Mouse (Mus musculus) lung, postnatal 0 days (tissue): ENCODE results near the gene 1500009L16Rik. TPM values are rescaled to one million over a fixed set of nuclear protein-coding genes. Genes with fewer than 3 reads are reported as not detected.
A peak's percentile ranks its signal among the peaks of the same experiment; 100 is the strongest.

Experiments used
- ATAC-seq: fragments of 200-750 bp; cut with Nextera tagmentation; 2 replicates; pipeline ENCODE4 v1.8.0; 2017; ENCODE audit warnings: moderate library complexity
- DNase-seq: peaks from one replicate; pipeline ENCODE4 v3.0.0-alpha.2; 2016; ENCODE audit warnings: low spot score
- H3K27ac ChIP-seq: fragments of 300-500 bp; sonication (generic); 2 replicates; pipeline ENCODE4 v1.5.1; 2014; ENCODE audit warnings: antibody characterized with exemption, mild to moderate bottlenecking, low read length, mixed read lengths
- H3K27me3 ChIP-seq: fragments of 300-500 bp; sonication (generic); replicated peaks from 2 replicates; pipeline ENCODE4 v1.6.1; 2014; ENCODE audit warnings: low read length, mixed read lengths; ENCODE audit not compliant: insufficient read depth
- H3K36me3 ChIP-seq: fragments of 300-500 bp; sonication (generic); 2 replicates; pipeline ENCODE4 v1.6.1; 2014; ENCODE audit warnings: low read length, mixed read lengths; ENCODE audit not compliant: insufficient read depth
- H3K4me1 ChIP-seq: fragments of 300-500 bp; sonication (generic); 2 replicates; pipeline ENCODE4 v1.6.1; 2014; ENCODE audit warnings: antibody characterized with exemption, low read depth, low read length, mixed read lengths; ENCODE audit not compliant: insufficient read depth
- H3K4me2 ChIP-seq: fragments of 300-500 bp; sonication (generic); replicated peaks from 2 replicates; pipeline ENCODE4 v1.6.1; 2014; ENCODE audit warnings: low read depth, mild to moderate bottlenecking, low read length, moderate library complexity, mixed read lengths
- H3K4me3 ChIP-seq: fragments of 300-500 bp; sonication (generic); 2 replicates; pipeline ENCODE4 v1.5.1; 2014; ENCODE audit warnings: low read depth, low read length
- H3K9ac ChIP-seq: fragments of 300-500 bp; sonication (generic); replicated peaks from 2 replicates; pipeline ENCODE4 v1.6.1; 2014; ENCODE audit warnings: low read depth, mild to moderate bottlenecking
- H3K9me3 ChIP-seq: fragments of 300-500 bp; sonication (generic); 2 replicates; pipeline ENCODE4 v1.6.1; 2016; ENCODE audit warnings: low read length, mixed read lengths
- CTCF ChIP-seq: IDR thresholded peaks from 2 replicates; pipeline ENCODE4 v1.5.1; 2016; ENCODE audit warnings: antibody characterized with exemption, mild to moderate bottlenecking
- EP300 ChIP-seq: IDR thresholded peaks from 2 replicates; pipeline ENCODE4 v1.6.1; 2016; ENCODE audit warnings: antibody characterized with exemption, mild to moderate bottlenecking, control low read depth
- WGBS: fragments of 180-500 bp; shearing (Covaris S2); extraction: QIAGEN DNeasy Blood & Tissue Kit; methylation state at CpG from one replicate; pipeline ENCODE4 v1.1.7; 2014; 5-methylcytosine and 5-hydroxymethylcytosine counted together
- polyA plus RNA-seq: library from polyadenylated mRNA; unstranded; fragments of >200 nt; fragmentation: Nextera tagmentation; extraction: Ambion mirVana; gene quantifications from 2 replicates; pipeline ENCODE4 v1.2.1, GENCODE M21; 2015

1500009L16Rik gene
- polyA plus RNA-seq, 1 experiment from 2014 or later = 21.5 TPM

- ATAC-seq (no peak), DNase-seq (no peak)
- Histone ChIP-seq H3K36me3 (no peaks in the 10 kb centered on the region), H3K4me1 (0 out of 2 replicates have a peak, but pooled peaks cover 4% of the 10 kb centered on the region), H3K4me2 (no peak overlapping the region), H3K9ac (no peak overlapping the region), H3K9me3 (no peaks in the 10 kb centered on the region), H3K4me3 (no peak overlapping the region), H3K27ac (no peak overlapping the region), H3K27me3 (no peaks in the 10 kb centered on the region)
- no peak for TF ChIP-seq CTCF
- TF ChIP-seq EP300 = no peak
- 76% methylated on average over 5 of the region's 5 CpGs for WGBS
Observed at GRCm38 (mm10) chr10:83727846-83728245, 5.2 kb downstream of the 1500009L16Rik start.

DNA sequence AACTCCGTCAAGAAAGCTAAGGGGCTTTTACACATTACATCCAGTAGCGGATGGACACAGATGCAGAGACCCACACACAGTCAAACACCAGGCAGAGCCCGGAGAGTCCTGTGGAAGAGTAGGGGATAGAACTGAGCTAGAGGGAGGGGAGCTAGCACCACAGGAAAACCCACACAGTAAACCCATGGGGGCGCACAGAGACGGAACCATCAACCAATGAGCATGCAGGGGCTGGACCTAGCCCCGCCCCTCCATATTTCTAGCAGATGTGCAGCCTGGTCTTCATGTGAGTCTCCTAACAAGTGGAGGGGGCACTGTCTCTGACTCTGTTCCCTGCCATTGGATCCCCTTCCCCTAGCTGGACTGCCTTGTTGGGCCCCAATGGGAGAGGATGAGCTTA lies 5.9 kb downstream of the 1500009L16Rik start:
- Histone ChIP-seq H3K4me2 (no peak overlapping the region), H3K9ac (no peak overlapping the region), H3K27ac (no peak overlapping the region), H3K36me3 (no peaks in the 10 kb centered on the region), H3K4me3 (no peak overlapping the region), H3K27me3 (no peaks in the 10 kb centered on the region), H3K4me1 (no peaks in the 10 kb centered on the region), H3K9me3 (no peaks in the 10 kb centered on the region)
- ATAC-seq (no peak), DNase-seq (no peak)
- 64% methylated on average over 6 of the region's 6 CpGs for WGBS
- TF ChIP-seq CTCF = no peak

- H3K27ac ChIP-seq = no peak overlapping the region
- no peak for ATAC-seq
- H3K4me2 ChIP-seq = no peak overlapping the region
- H3K27me3 ChIP-seq = no peaks in the 10 kb centered on the region
- DNase-seq = no peak
- no peak overlapping the region for H3K9ac ChIP-seq
- TF ChIP-seq CTCF (no peak), EP300 (no peak)
- no peaks in the 10 kb centered on the region for H3K4me1 ChIP-seq
- 74% methylated on average over 3 of the region's 3 CpGs for WGBS
- no peak overlapping the region for H3K4me3 ChIP-seq
- no peaks in the 10 kb centered on the region for H3K36me3 ChIP-seq
- no peaks in the 10 kb centered on the region for H3K9me3 ChIP-seq
Observed at GRCm38 (mm10) chr10:83729076-83729475, 6.4 kb downstream of the 1500009L16Rik start.

DNA sequence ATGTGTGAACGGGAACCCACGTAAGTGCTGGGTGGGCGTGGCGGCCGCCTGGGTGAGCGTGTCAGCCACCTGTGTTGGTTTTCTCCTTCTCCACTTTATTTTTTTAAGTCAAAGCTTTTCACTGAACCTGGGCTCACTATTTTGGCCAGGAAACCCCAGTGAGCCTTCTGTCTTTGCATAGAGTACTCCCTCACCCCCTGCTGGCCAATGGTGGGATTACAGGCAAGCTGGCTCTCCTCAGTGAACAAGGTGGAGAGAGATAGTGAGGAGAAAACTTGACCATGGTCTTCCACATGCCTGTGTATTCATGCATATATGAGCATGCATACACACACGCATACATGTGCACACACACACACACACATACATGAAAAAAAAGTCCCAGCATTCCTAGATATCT lies 6.8 kb downstream of the 1500009L16Rik start:
- no peaks in the 10 kb centered on the region for H3K4me1 ChIP-seq
- ATAC-seq = no peak
- H3K4me2 ChIP-seq = no peak overlapping the region
- H3K9ac ChIP-seq = no peak overlapping the region
- DNase-seq = peak; percentile 78
- H3K36me3 ChIP-seq = no peaks in the 10 kb centered on the region
- H3K4me3 ChIP-seq = no peak overlapping the region
- H3K27ac ChIP-seq = no peak overlapping the region
- no peaks in the 10 kb centered on the region for H3K9me3 ChIP-seq
- TF ChIP-seq CTCF (peak; percentile 94), EP300 (no peak)
- 23% methylated on average over 7 of the region's 7 CpGs for WGBS
- no peaks in the 10 kb centered on the region for H3K27me3 ChIP-seq

GRCm38 (mm10) chr10:83733725-83734124 lies 11.1 kb downstream of the 1500009L16Rik start:
- Histone ChIP-seq H3K4me3 (no peak overlapping the region), H3K27ac (no peak overlapping the region), H3K4me2 (no peak overlapping the region), H3K9ac (no peak overlapping the region), H3K36me3 (no peaks in the 10 kb centered on the region), H3K9me3 (no peaks in the 10 kb centered on the region), H3K4me1 (no peaks in the 10 kb centered on the region), H3K27me3 (no peaks in the 10 kb centered on the region)
- DNase-seq = no peak
- TF ChIP-seq EP300 (no peak), CTCF (no peak)
- 74% methylated on average over 4 of the region's 4 CpGs for WGBS
- no peak for ATAC-seq

GRCm38 (mm10) chr10:83738996-83739655 lies 16.5 kb downstream of the 1500009L16Rik start:
- Histone ChIP-seq H3K36me3 (no peaks in the 10 kb centered on the region), H3K9ac (no peak overlapping the region), H3K4me1 (no peaks in the 10 kb centered on the region), H3K27ac (no peak overlapping the region), H3K4me2 (no peak overlapping the region), H3K4me3 (no peak overlapping the region), H3K27me3 (no peaks in the 10 kb centered on the region), H3K9me3 (peaks cover 4% of the 10 kb centered on the region; the same call in 1 of the 2 replicates)
- DNase-seq (peak; percentile 35), ATAC-seq (peak; percentile 38)
- peak; percentile 35 for TF ChIP-seq CTCF
- TF ChIP-seq EP300 = no peak
- 74% methylated on average over 15 of the region's 15 CpGs for WGBS
